Mouse (Mus musculus) kidney, postnatal 0 days (tissue): ENCODE measurements around the gene Mark3. TPM values are rescaled to one million over a fixed set of nuclear protein-coding genes. Genes with fewer than 3 reads are reported as not detected.

ENCODE experiments used
- ATAC-seq: fragments of 200-750 bp; cut with Nextera tagmentation; replicated peaks from 2 replicates; pipeline ENCODE4 v1.8.0; 2017; ENCODE audit warnings: low read depth, moderate number of reproducible peaks, moderate TSS enrichment, moderate library complexity; ENCODE audit not compliant: low FRiP score
- DNase-seq: peaks from one replicate; pipeline ENCODE4 v3.0.0-alpha.2; 2016; ENCODE audit warnings: low spot score
- H3K27ac ChIP-seq: fragments of 300-500 bp; sonication (generic); 2 replicates; pipeline ENCODE4 v1.5.1; 2014; ENCODE audit warnings: mild to moderate bottlenecking
- H3K27me3 ChIP-seq: fragments of 300-500 bp; sonication (generic); 2 replicates; pipeline ENCODE4 v1.6.1; 2014; ENCODE audit warnings: low read length, mixed read lengths; ENCODE audit not compliant: insufficient read depth
- H3K36me3 ChIP-seq: fragments of 300-500 bp; sonication (generic); 2 replicates; pipeline ENCODE4 v1.6.1; 2014; ENCODE audit warnings: low read length, mixed read lengths; ENCODE audit not compliant: insufficient read depth
- H3K4me1 ChIP-seq: fragments of 300-500 bp; sonication (generic); replicated peaks from 2 replicates; pipeline ENCODE4 v1.6.1; 2014; ENCODE audit warnings: antibody characterized with exemption, low read length, mixed read lengths; ENCODE audit not compliant: insufficient read depth
- H3K4me2 ChIP-seq: fragments of 300-500 bp; sonication (generic); 2 replicates; pipeline ENCODE4 v1.6.1; 2014; ENCODE audit warnings: mild to moderate bottlenecking, low read length, moderate library complexity, mixed read lengths
- H3K4me3 ChIP-seq: fragments of 300-500 bp; sonication (generic); replicated peaks from 2 replicates; pipeline ENCODE4 v1.5.1; 2014; ENCODE audit warnings: low read depth, low read length
- H3K9ac ChIP-seq: fragments of 300-500 bp; sonication (generic); 2 replicates; pipeline ENCODE4 v1.6.1; 2014; ENCODE audit warnings: low read depth, low read length
- H3K9me3 ChIP-seq: fragments of 300-500 bp; sonication (generic); replicated peaks from 2 replicates; pipeline ENCODE4 v1.6.1; 2016; ENCODE audit warnings: low read length, inconsistent platforms, mixed read lengths
- CTCF ChIP-seq: IDR thresholded peaks from 2 replicates; pipeline ENCODE4 v1.5.1; 2016; ENCODE audit warnings: antibody characterized with exemption, low read depth, mild to moderate bottlenecking, moderate library complexity
- WGBS: fragments of 180-500 bp; shearing (Covaris S2); extraction: QIAGEN DNeasy Blood & Tissue Kit; methylation state at CpG from one replicate; pipeline ENCODE4 v1.1.7; 2014; 5-methylcytosine and 5-hydroxymethylcytosine counted together
- polyA plus RNA-seq: library from polyadenylated mRNA; unstranded; fragments of >200 nt; fragmentation: Nextera tagmentation; extraction: Ambion mirVana; gene quantifications from 2 replicates; pipeline ENCODE4 v1.2.1, GENCODE M21; 2015

The Mark3 gene
- polyA plus RNA-seq, 1 experiment from 2014 or later = 37.9 TPM

GRCm38 (mm10) chr12:111700920-111701458 lies 126.7 kb downstream of the Mark3 start:
- no peak for DNase-seq
- H3K9ac ChIP-seq = no peak overlapping the region
- H3K9me3 ChIP-seq = no peaks in the 10 kb centered on the region
- H3K27me3 ChIP-seq = no peaks in the 10 kb centered on the region
- TF ChIP-seq CTCF = no peak
- H3K4me3 ChIP-seq = no peak overlapping the region
- no peak overlapping the region for H3K4me2 ChIP-seq
- WGBS = 42% methylated on average over 9 of the region's 9 CpGs
- no peaks in the 10 kb centered on the region for H3K36me3 ChIP-seq
- H3K27ac ChIP-seq = no peak overlapping the region
- ATAC-seq = no peak
- no peaks in the 10 kb centered on the region; the same call in 1 of the 2 replicates for H3K4me1 ChIP-seq

GRCm38 (mm10) chr12:111703301-111703700 lies 129.0 kb downstream of the Mark3 start:
- no peak overlapping the region for H3K27ac ChIP-seq
- no peak for TF ChIP-seq CTCF
- H3K4me3 ChIP-seq = no peak overlapping the region
- H3K9me3 ChIP-seq = no peaks in the 10 kb centered on the region
- H3K9ac ChIP-seq = no peak overlapping the region
- no peaks in the 10 kb centered on the region for H3K27me3 ChIP-seq
- H3K4me2 ChIP-seq = no peak overlapping the region
- 53% methylated on average over 3 of the region's 3 CpGs for WGBS
- no peaks in the 10 kb centered on the region; the same call in 1 of the 2 replicates for H3K4me1 ChIP-seq
- no peaks in the 10 kb centered on the region for H3K36me3 ChIP-seq
- DNase-seq (no peak), ATAC-seq (no peak)

- Histone ChIP-seq H3K4me3 (no peak overlapping the region), H3K27me3 (no peaks in the 10 kb centered on the region), H3K27ac (peak overlapping the region; percentile 58), H3K9me3 (no peaks in the 10 kb centered on the region), H3K36me3 (peaks cover 9% of the 10 kb centered on the region), H3K4me1 (no peaks in the 10 kb centered on the region; the same call in 1 of the 2 replicates), H3K9ac (no peak overlapping the region), H3K4me2 (no peak overlapping the region)
- ATAC-seq (0 out of 2 replicates have a peak, but pooled peaks have one; percentile 30), DNase-seq (no peak)
- WGBS = 23% methylated on average over 9 of the region's 9 CpGs
- TF ChIP-seq CTCF = no peak
Measured at GRCm38 (mm10) chr12:111704609-111705008, 130.3 kb downstream of the Mark3 start.

- no peak overlapping the region for H3K9ac ChIP-seq
- 28% methylated on average over 15 of the region's 15 CpGs for WGBS
- peak; percentile 37 for ATAC-seq
- H3K4me3 ChIP-seq = no peak overlapping the region
- no peak for TF ChIP-seq CTCF
- peak overlapping the region; percentile 58 for H3K27ac ChIP-seq
- no peaks in the 10 kb centered on the region; the same call in 1 of the 2 replicates for H3K4me1 ChIP-seq
- H3K36me3 ChIP-seq = peaks cover 17% of the 10 kb centered on the region
- no peak for DNase-seq
- no peaks in the 10 kb centered on the region for H3K27me3 ChIP-seq
- no peaks in the 10 kb centered on the region for H3K9me3 ChIP-seq
- H3K4me2 ChIP-seq = no peak overlapping the region
Measured at GRCm38 (mm10) chr12:111705186-111705973, 131.1 kb downstream of the Mark3 start.

Other genes with a start within 250 kb of the Mark3 start
- gene Cdc42bpb, start 196.8 kb upstream of the Mark3 start, polyA plus RNA-seq = 27.7 and 31.6 TPM in 2 replicates
- 12.6 and 14.3 TPM in 2 replicates for gene Lbhd2, start 167.7 kb upstream of the Mark3 start, polyA plus RNA-seq
- 25.4 and 25.9 TPM in 2 replicates for gene Exoc3l4, start 157.5 kb upstream of the Mark3 start, polyA plus RNA-seq
- gene Tnfaip2, start 132.1 kb upstream of the Mark3 start, polyA plus RNA-seq = 34.8 and 46.7 TPM in 2 replicates
- gene Gm266, start 88.7 kb upstream of the Mark3 start, polyA plus RNA-seq = 97.1 and 109 TPM in 2 replicates
- gene Eif5, start 36.5 kb upstream of the Mark3 start, polyA plus RNA-seq = 673 and 701 TPM in 2 replicates
- 135 and 148 TPM in 2 replicates for gene Ckb, start 97.8 kb downstream of the Mark3 start, polyA plus RNA-seq
- 6.3 and 6.8 TPM in 2 replicates for gene Trmt61a, start 103.6 kb downstream of the Mark3 start, polyA plus RNA-seq
- 45.7 and 48.9 TPM in 2 replicates for gene Bag5, start 138.7 kb downstream of the Mark3 start, polyA plus RNA-seq
- 57.8 and 61.4 TPM in 2 replicates for gene Apopt1, start 138.7 kb downstream of the Mark3 start, polyA plus RNA-seq
- 52.6 and 61.3 TPM in 2 replicates for gene Klc1, start 184.3 kb downstream of the Mark3 start, polyA plus RNA-seq
- 6.3 and 6.9 TPM in 2 replicates for gene Xrcc3, start 239.3 kb downstream of the Mark3 start, polyA plus RNA-seq
- 117 and 118 TPM in 2 replicates for gene Zfyve21, start 239.6 kb downstream of the Mark3 start, polyA plus RNA-seq